Comparison of ENCODE assay signal across 8 mouse cellular contexts in the genomic region with DNA sequence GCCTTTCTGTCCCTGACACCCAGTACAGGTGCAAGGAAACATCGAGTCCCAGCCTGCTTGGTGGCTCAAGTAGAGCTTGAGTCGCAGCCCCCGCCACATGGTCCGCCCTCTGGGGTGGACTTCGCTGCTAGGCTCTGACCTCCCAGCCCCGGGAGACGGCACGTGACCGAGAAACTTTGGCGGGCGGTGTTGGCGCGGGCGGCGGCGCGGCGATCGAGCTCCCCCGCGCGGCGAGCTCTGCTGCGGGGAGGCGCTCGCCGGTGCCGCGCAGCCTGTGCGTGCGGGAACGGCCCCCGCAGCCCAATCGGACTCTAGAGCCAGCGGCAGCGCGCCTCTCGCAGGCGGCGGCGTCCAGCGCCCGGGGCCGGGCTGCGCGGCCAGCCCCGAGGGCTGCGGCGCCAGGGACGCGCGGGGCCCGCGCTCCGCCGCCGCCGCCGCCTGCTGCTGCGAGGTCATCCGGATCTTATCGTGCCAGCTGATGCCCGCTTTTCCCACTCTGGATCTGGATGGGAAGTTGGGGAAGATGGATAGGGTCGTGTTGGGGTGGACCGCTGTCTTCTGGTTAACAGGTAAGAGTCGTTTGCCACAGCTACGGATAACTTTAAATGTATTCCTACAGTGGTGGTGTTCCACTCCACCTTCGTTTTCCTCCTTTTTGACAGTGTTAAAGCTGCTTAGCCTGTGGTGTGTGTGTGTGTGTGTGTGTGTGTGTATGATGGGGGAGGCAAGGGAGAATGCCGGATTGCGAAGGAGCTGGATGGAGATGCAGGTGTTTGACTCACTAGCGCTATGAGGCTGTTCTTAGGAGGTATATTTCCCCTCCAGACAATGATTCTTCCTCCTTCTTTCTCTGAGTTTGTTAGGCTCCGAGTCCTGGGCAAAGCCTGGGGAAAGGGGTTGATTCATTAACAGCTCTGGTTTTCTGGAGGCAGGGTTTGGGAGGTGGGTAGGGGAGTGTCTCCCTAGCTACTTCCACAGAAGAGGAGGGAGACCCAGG. TPM values are rescaled to one million over a fixed set of nuclear protein-coding genes. Genes with fewer than 3 reads are reported as not detected.
A peak's percentile ranks its signal among the peaks of the same experiment; 100 is the strongest.
DNase-seq lines count a peak whose midpoint lies in the region; ATAC-seq and TF ChIP-seq lines count a peak whose summit lies in the region.
"Had no signal": no experiment of that assay in that cellular context is flagged by ENCODE, and none has a peak within 500 bp of the region (broad histone marks: within the 10 kb centered on the region; RNA-seq: fewer than 3 reads in every experiment).

Ildr2 (plus strand) TSS at position 242 of the 997 bp plus-strand sequence.

- H3K36me3 ChIP-seq in embryonic facial prominence, embryonic 12.5 days = no peaks in the 10 kb centered on the region
- H3K36me3 ChIP-seq in heart, embryonic 11.5 days (ENCODE audit: control insufficient read depth, insufficient read depth, low read length) = no peaks in the 10 kb centered on the region
- no peaks in the 10 kb centered on the region for H3K36me3 ChIP-seq in kidney, embryonic 15.5 days
- no peaks in the 10 kb centered on the region for H3K36me3 ChIP-seq in liver, adult 2 months (ENCODE audit: control insufficient read depth, insufficient read depth, low read length)
- no peaks in the 10 kb centered on the region for H3K36me3 ChIP-seq in midbrain, embryonic 16.5 days (ENCODE audit: control insufficient read depth, insufficient read depth, low read length)

- TF ChIP-seq POLR2A in liver, adult 2 months (IDR thresholded peaks at IDR 0.05; ENCODE audit: extremely low read depth, insufficient read depth, low read length) = no peak

- 0 out of 2 replicates have a peak, but pooled peaks cover 3% of the 10 kb centered on the region for H3K4me1 ChIP-seq in brown adipose tissue, adult 24 weeks (ENCODE audit: control insufficient read depth, insufficient read depth, insufficient read length, low read length)
- H3K4me1 ChIP-seq in embryonic facial prominence, embryonic 12.5 days = peaks cover 3% of the 10 kb centered on the region; the same call in 1 of the 2 replicates
- peaks cover 3% of the 10 kb centered on the region; the same call in 1 of the 2 replicates for H3K4me1 ChIP-seq in heart, embryonic 11.5 days (ENCODE audit: control insufficient read depth, insufficient read depth, low read length)
- H3K4me1 ChIP-seq in kidney, embryonic 15.5 days = peaks cover 19% of the 10 kb centered on the region
- peaks cover 7% of the 10 kb centered on the region for H3K4me1 ChIP-seq in liver, adult 2 months (ENCODE audit: control insufficient read depth, insufficient read depth, low read length)
- H3K4me1 ChIP-seq in midbrain, embryonic 16.5 days (ENCODE audit: control insufficient read depth, insufficient read depth, low read length) = peaks cover 26% of the 10 kb centered on the region

- peak; percentile 52 for DNase-seq in liver, adult 2 months (ENCODE audit: extremely low read depth, low read depth, low spot score)
- DNase-seq in testis, postnatal 10 days (ENCODE audit: low spot score) = peak; percentile 80

- peaks cover 13% of the 10 kb centered on the region for H3K79me2 ChIP-seq in liver, adult 2 months (ENCODE audit: control insufficient read depth, insufficient read depth, low read length)

- 0 out of 2 replicates have a peak, but pooled peaks have one; percentile 67 for ATAC-seq in embryonic facial prominence, embryonic 12.5 days (ENCODE audit: insufficient number of reproducible peaks, insufficient read depth, low FRiP score, low TSS enrichment)
- peak; percentile 26; the same call in 1 of the 2 replicates for ATAC-seq in heart, embryonic 11.5 days (replicated peaks; ENCODE audit: insufficient number of reproducible peaks, low FRiP score, low TSS enrichment)
- peak; percentile 81 for ATAC-seq in kidney, embryonic 15.5 days (replicated peaks; ENCODE audit: low FRiP score)
- peak; percentile 78 for ATAC-seq in midbrain, embryonic 16.5 days

- H3K9ac ChIP-seq in embryonic facial prominence, embryonic 12.5 days = peak within 1 kb of the TSS; percentile 60
- H3K9ac ChIP-seq in heart, embryonic 11.5 days (ENCODE audit: low read depth, low read length) = peak within 1 kb of the TSS; percentile 55
- peak within 1 kb of the TSS; percentile 60 for H3K9ac ChIP-seq in kidney, embryonic 15.5 days
- H3K9ac ChIP-seq in liver, adult 2 months (ENCODE audit: low read depth, low read length) = peak within 1 kb of the TSS; percentile 76
- H3K9ac ChIP-seq in midbrain, embryonic 16.5 days (ENCODE audit: low read depth, low read length) = peak within 1 kb of the TSS; percentile 71

- no peak within 1 kb of the TSS for H3K27ac ChIP-seq in brown adipose tissue, adult 24 weeks (replicated peaks; ENCODE audit: low read depth, low read length)
- no peak within 1 kb of the TSS for H3K27ac ChIP-seq in embryonic facial prominence, embryonic 12.5 days
- no peak within 1 kb of the TSS for H3K27ac ChIP-seq in heart, embryonic 11.5 days (ENCODE audit: low read depth, low read length)
- no peak within 1 kb of the TSS for H3K27ac ChIP-seq in kidney, embryonic 15.5 days
- H3K27ac ChIP-seq in liver, adult 2 months (replicated peaks; ENCODE audit: insufficient read depth, low read depth, low read length) = no peak within 1 kb of the TSS
- peak within 1 kb of the TSS; percentile 79 for H3K27ac ChIP-seq in midbrain, embryonic 16.5 days (ENCODE audit: low read length)

- peak within 1 kb of the TSS; percentile 53 for H3K4me3 ChIP-seq in brown adipose tissue, adult 24 weeks (ENCODE audit: insufficient read depth, low read depth, low read length)
- peak within 1 kb of the TSS; percentile 43 for H3K4me3 ChIP-seq in embryonic facial prominence, embryonic 12.5 days
- peak within 1 kb of the TSS; percentile 57 for H3K4me3 ChIP-seq in heart, embryonic 11.5 days (ENCODE audit: low read depth, low read length)
- peak within 1 kb of the TSS; percentile 54 for H3K4me3 ChIP-seq in kidney, embryonic 15.5 days (replicated peaks)
- H3K4me3 ChIP-seq in liver, adult 2 months (ENCODE audit: insufficient read depth, low read depth, low read length) = peak within 1 kb of the TSS; percentile 56
- H3K4me3 ChIP-seq in midbrain, embryonic 16.5 days (ENCODE audit: low read depth, low read length) = peak within 1 kb of the TSS; percentile 71

- TF ChIP-seq CTCF in liver, adult 2 months (IDR thresholded peaks at IDR 0.05; ENCODE audit: low read depth, low read length) = peak; percentile 19; the same call in 1 of the 2 replicates

- H3K4me2 ChIP-seq in embryonic facial prominence, embryonic 12.5 days (replicated peaks) = peak within 1 kb of the TSS; percentile 88
- H3K4me2 ChIP-seq in heart, embryonic 11.5 days = peak within 1 kb of the TSS; percentile 94
- peak within 1 kb of the TSS; percentile 93 for H3K4me2 ChIP-seq in kidney, embryonic 15.5 days
- H3K4me2 ChIP-seq in midbrain, embryonic 16.5 days (ENCODE audit: low read length) = peak within 1 kb of the TSS; percentile 95

- peaks cover 36% of the 10 kb centered on the region for H3K27me3 ChIP-seq in embryonic facial prominence, embryonic 12.5 days
- H3K27me3 ChIP-seq in heart, embryonic 11.5 days (ENCODE audit: control insufficient read depth, insufficient read depth, low read length) = peaks cover 42% of the 10 kb centered on the region
- H3K27me3 ChIP-seq in kidney, embryonic 15.5 days = peaks cover 62% of the 10 kb centered on the region
- no peaks in the 10 kb centered on the region for H3K27me3 ChIP-seq in liver, adult 2 months (ENCODE audit: control insufficient read depth, insufficient read depth, low read length)
- no peaks in the 10 kb centered on the region for H3K27me3 ChIP-seq in midbrain, embryonic 16.5 days (ENCODE audit: control insufficient read depth, insufficient read depth, low read depth, low read length)

- no peaks in the 10 kb centered on the region for H3K9me3 ChIP-seq in embryonic facial prominence, embryonic 12.5 days
- no peaks in the 10 kb centered on the region for H3K9me3 ChIP-seq in heart, embryonic 11.5 days (replicated peaks; ENCODE audit: control insufficient read depth, low read length)
- H3K9me3 ChIP-seq in kidney, embryonic 15.5 days (replicated peaks) = no peaks in the 10 kb centered on the region
- no peaks in the 10 kb centered on the region for H3K9me3 ChIP-seq in midbrain, embryonic 16.5 days (replicated peaks; ENCODE audit: control insufficient read depth, low read length, poor library complexity, severe bottlenecking)

- WGBS in embryonic facial prominence, embryonic 12.5 days = under 1% methylated on average over 72 of the region's 72 CpGs
- WGBS in heart, embryonic 11.5 days (ENCODE audit: insufficient replicate concordance) = under 1% methylated on average over 71 of the region's 72 CpGs
- WGBS in kidney, embryonic 15.5 days = 1% methylated on average over 72 of the region's 72 CpGs
- under 1% methylated on average over 70 of the region's 72 CpGs for WGBS in liver, adult 2 months
- under 1% methylated on average over 60 of the region's 72 CpGs for WGBS in midbrain, embryonic 16.5 days

RNA-seq across cellular contexts. Expression of gene Ildr2, which starts in this region (rescaled TPM):
- 0.54 and 2.0 TPM in 2 replicates for polyA plus RNA-seq in brown adipose tissue, adult 24 weeks (2012; ENCODE audit: insufficient read depth, insufficient read length, missing spikeins)
- polyA plus RNA-seq in embryonic facial prominence, embryonic 12.5 days (2016; fragmentation: Nextera tagmentation; extraction: Ambion mirVana) = 1.1 and 1.2 TPM in 2 replicates
- 1.9 TPM in 2 replicates for polyA plus RNA-seq in heart, embryonic 11.5 days (2014; fragmentation: Nextera tagmentation; extraction: Ambion mirVana)
- polyA plus RNA-seq in kidney, embryonic 15.5 days (2015; fragmentation: Nextera tagmentation; extraction: Ambion mirVana) = 1.6 and 1.7 TPM in 2 replicates
- total RNA-seq in liver, adult 2 months (2014; rRNA removed) = 15.0 and 20.7 TPM in 2 replicates
- 6.6 and 15.3 TPM in 2 replicates for polyA plus RNA-seq in liver, adult 2 months (2012; rRNA removed)
- polyA plus RNA-seq in midbrain, embryonic 16.5 days (2015; fragmentation: Nextera tagmentation; extraction: Ambion mirVana) = 4.0 and 4.5 TPM in 2 replicates
- total RNA-seq: hematopoietic stem cell, adult 5-6 weeks had no signal

Comparison
In these comparisons a context has a peak if more than half of its experiments do, and no peak if none do; other contexts are left out.
1. ATAC-seq: peak in every context shown above with its lines; median percentile 81 in kidney, embryonic 15.5 days; 78 in midbrain, embryonic 16.5 days; 67 in embryonic facial prominence, embryonic 12.5 days; 26 in heart, embryonic 11.5 days.